Mouse (Mus musculus) lung, adult 2 months (tissue): ENCODE results near the gene Fbxl17. TPM values are rescaled to one million over a fixed set of nuclear protein-coding genes. Genes with fewer than 3 reads are reported as not detected.

Source experiments
- DNase-seq: peaks from one replicate; pipeline ENCODE4 v3.0.0; 2022
- H3K4me1 ChIP-seq: fragments of 200-500 bp; 2 replicates; pipeline ENCODE4 v1.6.1; 2011; ENCODE audit warnings: low read length; ENCODE audit not compliant: control insufficient read depth, insufficient read depth
- H3K4me3 ChIP-seq: fragments of 200-500 bp; replicated peaks from 2 replicates; pipeline ENCODE3; 2011; ENCODE audit warnings: low read depth, mild to moderate bottlenecking, control low read depth, low read length; ENCODE audit errors: extremely low read depth
- CTCF ChIP-seq: fragments of 200-500 bp; IDR thresholded peaks from 2 replicates; pipeline ENCODE4 v1.5.1; 2011; ENCODE audit warnings: mild to moderate bottlenecking, low read length, control low read depth; ENCODE audit not compliant: insufficient read depth
- POLR2A ChIP-seq: fragments of 200-500 bp; IDR thresholded peaks from 2 replicates; pipeline ENCODE4 v1.6.1; 2011; ENCODE audit warnings: low read depth, mild to moderate bottlenecking, control low read depth, low read length, borderline replicate concordance; ENCODE audit errors: extremely low read depth
- WGBS: fragments of 180-500 bp; shearing (Covaris S2); methylation state at CpG from one replicate; pipeline ENCODE4 v1.1.7; 2018; 5-methylcytosine and 5-hydroxymethylcytosine counted together
- polyA plus RNA-seq: library from polyadenylated mRNA; depleted of rRNA; stranded (reverse); fragments of >200 nt; gene quantifications from 2 replicates; pipeline ENCODE4 v1.2.3, GENCODE M21; 2012

The Fbxl17 gene
- polyA plus RNA-seq, 1 experiment, result 7.5 TPM

- WGBS, result 88% methylated on average over 5 of the region's 5 CpGs
- no peaks in the 10 kb centered on the region for H3K4me1 ChIP-seq
- TF ChIP-seq CTCF (no peak), POLR2A (no peak)
- no peak overlapping the region for H3K4me3 ChIP-seq
- DNase-seq, result no peak
These were observed 259.1 kb downstream of the Fbxl17 start for GRCm38 (mm10) chr17:63240731-63241106.

DNA sequence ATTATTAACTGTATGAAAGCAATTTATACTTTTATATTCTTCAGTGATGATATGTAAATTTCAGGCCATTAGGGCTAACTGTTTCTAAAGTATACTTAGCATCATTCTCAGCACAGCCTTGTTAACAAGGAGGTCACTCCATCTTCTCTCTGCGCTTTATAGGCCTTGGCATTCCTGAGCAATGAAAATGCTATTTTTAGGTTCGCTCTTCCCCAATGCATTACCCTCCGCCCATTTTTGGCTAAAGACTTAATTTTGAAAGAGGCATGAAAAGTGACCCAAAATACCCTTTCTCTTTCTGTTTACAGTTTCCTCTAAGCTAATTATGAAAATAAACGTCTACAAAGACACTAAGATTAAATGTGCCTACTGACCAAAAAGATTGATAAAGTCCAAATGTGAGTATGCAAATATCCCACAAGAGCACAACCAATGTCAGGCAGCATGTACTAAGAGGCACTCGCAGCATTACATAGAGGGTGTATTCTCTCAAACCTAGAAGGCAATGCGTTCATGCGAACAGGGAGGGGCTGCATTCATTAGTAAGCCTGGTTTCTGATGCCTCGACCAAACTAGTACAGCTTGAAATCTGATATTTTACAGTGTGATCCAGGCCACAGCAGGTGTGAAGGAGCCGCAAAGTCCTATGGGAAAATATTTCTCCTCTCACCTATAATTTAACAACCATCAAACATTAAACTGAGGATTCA is 259.6 kb downstream of the Fbxl17 start:
- DNase-seq, result no peak
- TF ChIP-seq CTCF (no peak), POLR2A (no peak)
- H3K4me3 ChIP-seq, result no peak overlapping the region
- no peaks in the 10 kb centered on the region for H3K4me1 ChIP-seq
- 67% methylated on average over 9 of the region's 9 CpGs for WGBS

- H3K4me1 ChIP-seq, result no peaks in the 10 kb centered on the region
- DNase-seq, result no peak
- no peak for TF ChIP-seq CTCF
- no peak for TF ChIP-seq POLR2A
- H3K4me3 ChIP-seq, result no peak overlapping the region
These were observed 263.0 kb downstream of the Fbxl17 start for GRCm38 (mm10) chr17:63236846-63237245.

DNA sequence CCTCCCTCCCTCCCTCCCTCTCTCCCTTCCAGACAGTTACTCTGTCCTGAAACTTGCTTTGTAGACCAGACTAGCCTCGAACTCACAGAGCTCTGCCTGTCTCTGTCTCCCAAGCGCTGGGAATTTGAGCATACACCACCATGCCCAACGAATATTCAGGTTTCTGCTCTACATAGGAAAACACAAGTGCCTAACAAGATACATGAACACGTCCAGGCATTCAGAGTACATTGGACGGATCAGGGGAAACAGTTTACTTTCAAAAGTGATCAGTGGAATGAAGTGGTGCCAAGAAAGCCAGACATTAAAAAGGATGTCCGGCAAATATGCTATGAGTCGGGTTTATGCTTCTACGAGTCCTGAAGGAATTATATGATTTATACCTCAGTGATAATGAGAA is 263.6 kb downstream of the Fbxl17 start:
- no peak overlapping the region for H3K4me3 ChIP-seq
- TF ChIP-seq CTCF (no peak), POLR2A (no peak)
- H3K4me1 ChIP-seq, result no peaks in the 10 kb centered on the region
- DNase-seq, result no peak
- WGBS, result 67% methylated on average over 8 of the region's 8 CpGs

DNA sequence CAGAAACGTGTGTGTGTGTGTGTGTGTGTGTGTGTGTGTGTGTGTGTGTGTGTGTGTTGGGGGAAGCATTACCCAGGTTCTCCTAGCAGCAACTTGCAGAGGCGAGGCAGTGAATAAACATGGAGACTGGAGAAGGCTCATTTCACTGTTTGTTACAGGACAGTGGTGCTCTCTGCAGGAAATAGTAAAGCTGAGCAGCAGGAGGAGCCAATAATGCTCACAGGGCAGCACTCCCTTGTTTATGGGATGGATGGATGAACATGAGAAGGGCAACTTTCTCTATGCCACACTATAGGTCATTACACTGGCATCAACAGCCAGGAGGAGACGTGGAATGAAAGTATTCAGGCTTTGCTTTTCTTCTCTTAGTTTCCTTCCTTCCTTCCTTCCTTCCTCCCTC is 264.0 kb downstream of the Fbxl17 start:
- H3K4me3 ChIP-seq, result no peak overlapping the region
- WGBS, result 46% methylated on average over 3 of the region's 3 CpGs
- no peaks in the 10 kb centered on the region for H3K4me1 ChIP-seq
- TF ChIP-seq CTCF (no peak), POLR2A (no peak)
- DNase-seq, result no peak

DNA sequence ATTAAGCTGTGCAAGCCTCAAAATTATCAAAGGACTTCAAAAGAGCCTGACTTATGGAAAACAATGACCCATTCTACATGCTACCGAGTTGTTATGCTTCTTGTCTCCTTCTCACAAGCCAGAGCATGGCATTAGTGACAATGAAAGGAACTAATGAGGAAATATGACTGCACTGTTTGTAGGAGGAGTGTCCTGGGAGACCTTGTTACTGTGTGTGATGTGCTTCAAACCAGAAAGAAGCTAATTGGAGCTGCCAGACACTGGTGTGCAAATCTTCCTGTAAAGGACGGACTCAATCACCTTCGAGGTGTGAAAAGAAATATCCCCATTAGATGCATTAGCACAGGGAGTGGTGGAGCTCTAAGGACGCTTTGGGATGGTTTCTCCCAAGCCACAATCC is 270.7 kb downstream of the Fbxl17 start:
- TF ChIP-seq CTCF (no peak), POLR2A (no peak)
- no peak for DNase-seq
- Histone ChIP-seq H3K4me1 (no peaks in the 10 kb centered on the region), H3K4me3 (no peak overlapping the region)
- WGBS, result 75% methylated on average over 4 of the region's 4 CpGs

GRCm38 (mm10) chr17:63226380-63226779 is 273.4 kb downstream of the Fbxl17 start:
- Histone ChIP-seq H3K4me3 (no peak overlapping the region), H3K4me1 (no peaks in the 10 kb centered on the region)
- DNase-seq, result no peak
- no peak for TF ChIP-seq CTCF
- TF ChIP-seq POLR2A, result no peak
- 75% methylated on average over 2 of the region's 2 CpGs for WGBS

DNA sequence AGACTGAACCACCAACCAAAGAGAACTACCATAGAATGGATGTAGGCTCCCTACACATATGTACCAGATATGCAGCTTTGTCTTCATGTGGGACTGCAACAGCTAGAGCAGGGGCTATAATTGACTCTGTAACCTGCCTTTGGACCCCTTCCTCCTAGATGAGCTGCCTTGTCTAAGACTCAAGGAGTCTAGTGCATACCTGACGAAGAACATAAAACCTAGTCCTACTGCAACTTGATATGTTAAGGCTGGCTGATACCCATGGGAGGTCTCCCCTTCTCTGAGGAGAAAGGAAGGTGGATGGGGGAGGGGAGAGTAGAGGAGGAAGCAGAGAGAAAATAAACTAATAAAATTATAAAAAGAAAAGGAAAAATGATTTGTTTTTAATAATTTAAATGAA is 273.9 kb downstream of the Fbxl17 start:
- DNase-seq, result no peak
- WGBS, result 97% methylated on average over 1 of the region's 1 CpGs
- H3K4me1 ChIP-seq, result 0 out of 2 replicates have a peak, but pooled peaks cover under 1% of the 10 kb centered on the region
- TF ChIP-seq POLR2A (no peak), CTCF (no peak)
- H3K4me3 ChIP-seq, result no peak overlapping the region

DNA sequence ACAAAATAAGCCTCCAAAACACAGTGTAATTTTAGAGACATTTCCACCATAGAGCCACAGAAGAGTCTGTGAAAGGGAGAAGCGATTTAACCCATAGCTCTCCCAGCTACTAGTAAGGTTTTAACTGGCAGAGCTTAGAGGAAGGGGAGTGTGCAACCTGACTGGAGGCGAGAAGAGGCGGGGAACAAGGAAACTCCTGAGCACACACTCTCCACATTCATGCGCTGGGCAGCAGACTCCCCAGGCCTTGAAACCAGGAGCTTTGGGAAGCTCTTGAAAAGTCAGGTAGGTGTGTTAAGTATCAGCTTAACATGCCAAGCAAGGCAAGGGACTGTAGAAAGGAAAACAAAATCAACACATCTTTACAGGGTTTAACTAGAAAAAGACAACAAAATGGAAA is 276.1 kb downstream of the Fbxl17 start:
- 75% methylated on average over 4 of the region's 4 CpGs for WGBS
- no peak for TF ChIP-seq CTCF
- no peak for TF ChIP-seq POLR2A
- Histone ChIP-seq H3K4me1 (peaks cover 4% of the 10 kb centered on the region; the same call in 1 of the 2 replicates), H3K4me3 (no peak overlapping the region)
- DNase-seq, result no peak

DNA sequence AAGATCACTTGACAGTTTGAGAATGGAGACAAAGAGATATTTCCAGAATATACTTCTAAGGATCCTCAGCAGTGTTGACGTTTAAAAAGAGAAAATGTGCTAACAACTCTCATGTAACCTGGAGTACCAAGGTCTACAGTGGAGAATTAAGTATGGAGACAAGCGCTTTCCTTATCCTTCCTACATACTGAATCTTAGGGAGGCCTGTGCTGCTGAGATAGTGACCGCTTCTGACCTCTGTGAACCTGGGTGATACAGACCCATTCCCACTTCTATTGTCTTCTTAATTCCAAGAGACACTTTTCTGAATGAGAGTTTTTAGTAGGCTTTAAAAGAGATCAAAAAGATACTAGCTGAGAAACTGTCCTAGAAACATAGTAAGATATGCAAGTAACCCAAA is 278.2 kb downstream of the Fbxl17 start:
- 80% methylated on average over 3 of the region's 3 CpGs for WGBS
- DNase-seq, result no peak
- TF ChIP-seq CTCF (no peak), POLR2A (no peak)
- no peak overlapping the region for H3K4me3 ChIP-seq
- peaks cover 4% of the 10 kb centered on the region; the same call in 1 of the 2 replicates for H3K4me1 ChIP-seq
